Mouse (Mus musculus): ENCODE measurements at regions not wholly inside any gene's neighbourhood (a gene's known extent, or its start where the extent isn't known, plus 50 kb on each side); places are given as distances from the start of the nearest gene placed in this dataset.

DNA sequence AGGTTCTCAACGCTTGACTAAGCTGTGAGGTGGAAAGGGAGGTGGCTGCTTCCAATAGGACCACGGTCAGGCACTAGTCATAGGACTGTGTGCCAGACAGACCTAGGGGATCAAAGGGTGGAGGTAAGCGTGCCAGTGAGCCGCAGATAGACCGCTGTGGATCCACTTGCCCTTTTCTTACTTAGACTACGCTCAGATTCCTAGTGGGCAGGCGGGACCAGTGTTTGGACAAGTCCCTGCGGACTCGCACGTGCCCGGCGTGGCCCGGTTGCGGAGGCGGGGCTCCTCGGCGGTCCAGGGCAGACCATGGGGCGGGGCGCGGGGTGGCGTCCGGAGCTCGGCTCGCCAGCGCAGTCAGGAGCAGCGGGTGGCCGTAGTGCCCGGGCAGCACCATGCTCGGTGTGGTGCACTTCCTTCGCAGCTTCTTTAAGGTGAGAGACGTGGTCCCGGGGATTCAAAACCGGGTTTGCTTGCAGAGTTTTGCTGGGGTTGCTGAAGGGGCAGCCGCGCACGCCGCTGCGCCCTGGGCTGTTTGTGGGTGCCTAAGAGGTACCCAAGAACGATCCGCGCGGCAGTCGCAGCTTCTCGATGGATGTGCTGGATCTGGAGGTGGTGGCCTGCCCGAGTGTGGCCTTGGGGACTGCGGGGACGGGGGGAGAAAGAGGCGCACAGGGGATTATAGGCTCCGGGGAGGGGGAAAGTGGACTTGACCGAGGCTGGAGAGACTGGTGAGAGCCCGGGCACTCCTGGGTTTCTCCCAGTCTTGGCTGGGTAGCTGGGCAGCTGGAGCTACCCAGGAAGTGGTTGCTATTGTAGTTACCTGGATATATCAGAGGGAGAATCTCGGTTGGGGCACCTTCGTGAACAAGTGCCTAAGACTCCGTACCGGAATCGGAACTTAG is 98.6 kb downstream of the Amer3 start:
- H3K4me3 ChIP-seq (ENCODE audit: low read depth, low read length), result peak overlapping the region; percentile 50
- peak; percentile 81 for ATAC-seq
- peak overlapping the region; percentile 68 for H3K9ac ChIP-seq (ENCODE audit: low read depth, low read length)
- peak overlapping the region; percentile 96 for H3K4me2 ChIP-seq (ENCODE audit: low read length)
- H3K36me3 ChIP-seq (ENCODE audit: control insufficient read depth, insufficient read depth, low read length), result no peaks in the 10 kb centered on the region
- H3K4me1 ChIP-seq (ENCODE audit: control insufficient read depth, insufficient read depth, low read length), result peaks cover 16% of the 10 kb centered on the region
- WGBS, result under 1% methylated on average over 56 of the region's 56 CpGs
- no peaks in the 10 kb centered on the region for H3K9me3 ChIP-seq (replicated peaks; ENCODE audit: control insufficient read depth, low read length, poor library complexity, severe bottlenecking)
- peaks cover 13% of the 10 kb centered on the region for H3K27me3 ChIP-seq (ENCODE audit: control insufficient read depth, insufficient read depth, low read depth, low read length)
- 0 out of 2 replicates have a peak overlapping the region, but pooled peaks have one; percentile 25 for H3K27ac ChIP-seq (ENCODE audit: low read length)

DNA sequence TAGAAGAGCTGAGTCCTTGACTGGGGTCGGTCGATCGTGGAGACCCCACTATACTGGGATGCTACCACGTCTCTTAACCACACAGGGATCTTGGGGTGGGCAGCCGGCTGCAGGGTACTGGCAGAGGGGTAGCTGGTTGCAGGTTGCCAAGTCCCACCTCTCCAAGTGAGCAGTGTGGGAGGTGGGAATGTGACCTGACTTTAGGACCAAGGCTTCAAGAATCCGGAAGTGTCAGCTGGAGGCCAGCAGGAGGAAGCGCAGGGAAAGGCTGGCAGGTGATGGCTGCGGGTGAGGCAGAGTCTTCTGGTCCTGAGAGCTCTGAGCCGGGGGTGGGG is 99.2 kb downstream of the Amer3 start:
- peak; percentile 9; the same call in 1 of the 2 replicates for ATAC-seq

DNA sequence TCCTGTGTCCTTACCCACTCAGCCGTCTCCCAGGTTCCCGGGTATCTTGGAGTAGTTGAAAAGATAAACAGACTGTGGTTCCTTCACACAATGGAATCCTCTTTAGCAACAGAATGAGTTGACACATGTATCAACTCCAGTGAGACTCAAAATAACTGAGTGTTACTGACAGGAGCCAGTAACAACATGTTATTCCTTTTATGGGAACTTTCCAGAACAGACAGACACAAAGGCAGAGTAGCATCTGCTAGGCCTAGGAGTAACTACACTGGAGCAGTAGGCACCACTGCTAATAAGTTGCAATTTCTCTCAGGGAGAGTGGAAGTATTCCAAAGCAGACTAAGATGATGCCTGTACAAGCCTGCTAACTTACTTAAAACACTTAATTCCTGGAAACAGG is 107.1 kb downstream of the Amer3 start:
- H3K4me3 ChIP-seq (ENCODE audit: low read depth, low read length), result no peak overlapping the region
- H3K9me3 ChIP-seq (replicated peaks; ENCODE audit: control insufficient read depth, low read length, poor library complexity, severe bottlenecking), result peaks cover 4% of the 10 kb centered on the region; the same call in 1 of the 2 replicates
- no peak overlapping the region for H3K9ac ChIP-seq (ENCODE audit: low read depth, low read length)
- no peaks in the 10 kb centered on the region for H3K27me3 ChIP-seq (ENCODE audit: control insufficient read depth, insufficient read depth, low read depth, low read length)
- no peaks in the 10 kb centered on the region for H3K4me1 ChIP-seq (ENCODE audit: control insufficient read depth, insufficient read depth, low read length)
- no peak overlapping the region for H3K4me2 ChIP-seq (ENCODE audit: low read length)
- no peaks in the 10 kb centered on the region for H3K36me3 ChIP-seq (ENCODE audit: control insufficient read depth, insufficient read depth, low read length)
- 60% methylated on average over 2 of the region's 2 CpGs for WGBS
- H3K27ac ChIP-seq (ENCODE audit: low read length), result no peak overlapping the region
- ATAC-seq, result no peak

More for the DNA sequence above, 99.2 kb downstream of the Amer3 start:
- H3K27me3 ChIP-seq (ENCODE audit: control insufficient read depth, insufficient read depth, low read depth, low read length), result peaks cover 13% of the 10 kb centered on the region
- no peak overlapping the region for H3K27ac ChIP-seq (ENCODE audit: low read length)
- WGBS, result under 1% methylated on average over 8 of the region's 9 CpGs
- H3K9ac ChIP-seq (ENCODE audit: low read depth, low read length), result peak overlapping the region; percentile 68
- H3K9me3 ChIP-seq (replicated peaks; ENCODE audit: control insufficient read depth, low read length, poor library complexity, severe bottlenecking), result no peaks in the 10 kb centered on the region
- H3K4me1 ChIP-seq (ENCODE audit: control insufficient read depth, insufficient read depth, low read length), result peaks cover 16% of the 10 kb centered on the region
- H3K36me3 ChIP-seq (ENCODE audit: control insufficient read depth, insufficient read depth, low read length), result no peaks in the 10 kb centered on the region
- peak overlapping the region; percentile 96 for H3K4me2 ChIP-seq (ENCODE audit: low read length)
- peak overlapping the region; percentile 50 for H3K4me3 ChIP-seq (ENCODE audit: low read depth, low read length)

DNA sequence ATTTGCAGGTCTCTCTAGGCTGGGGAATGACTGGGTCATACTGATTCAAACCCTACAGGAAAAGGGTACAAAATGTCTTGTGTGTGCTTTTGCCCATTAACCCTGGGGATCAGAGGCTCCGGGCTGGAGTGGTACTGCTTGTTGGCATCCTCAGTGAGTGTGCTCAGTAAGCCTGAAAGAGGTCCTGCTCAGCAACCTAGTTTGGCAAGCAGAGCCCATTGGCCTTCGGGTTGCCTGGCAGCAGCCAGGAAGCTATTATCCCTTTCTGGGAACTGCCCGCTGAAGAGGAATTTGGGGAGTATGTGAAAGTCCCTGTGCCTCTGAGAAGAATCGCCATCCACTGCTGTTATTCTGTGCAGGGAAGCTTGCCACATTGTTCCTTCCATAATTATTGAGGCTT is 117.1 kb downstream of the Amer3 start:
- ATAC-seq, result peak; percentile 79; the same call in 1 of the 2 replicates
- H3K9me3 ChIP-seq (replicated peaks; ENCODE audit: control insufficient read depth, low read length, poor library complexity, severe bottlenecking), result no peaks in the 10 kb centered on the region
- no peak overlapping the region for H3K9ac ChIP-seq (ENCODE audit: low read depth, low read length)
- H3K4me1 ChIP-seq (ENCODE audit: control insufficient read depth, insufficient read depth, low read length), result no peaks in the 10 kb centered on the region; the same call in 1 of the 2 replicates
- H3K4me3 ChIP-seq (ENCODE audit: low read depth, low read length), result no peak overlapping the region
- H3K27ac ChIP-seq (ENCODE audit: low read length), result peak overlapping the region; percentile 47
- H3K36me3 ChIP-seq (ENCODE audit: control insufficient read depth, insufficient read depth, low read length), result no peaks in the 10 kb centered on the region
- no peaks in the 10 kb centered on the region for H3K27me3 ChIP-seq (ENCODE audit: control insufficient read depth, insufficient read depth, low read depth, low read length)
- WGBS, result 57% methylated on average over 4 of the region's 4 CpGs
- H3K4me2 ChIP-seq (ENCODE audit: low read length), result no peak overlapping the region

DNA sequence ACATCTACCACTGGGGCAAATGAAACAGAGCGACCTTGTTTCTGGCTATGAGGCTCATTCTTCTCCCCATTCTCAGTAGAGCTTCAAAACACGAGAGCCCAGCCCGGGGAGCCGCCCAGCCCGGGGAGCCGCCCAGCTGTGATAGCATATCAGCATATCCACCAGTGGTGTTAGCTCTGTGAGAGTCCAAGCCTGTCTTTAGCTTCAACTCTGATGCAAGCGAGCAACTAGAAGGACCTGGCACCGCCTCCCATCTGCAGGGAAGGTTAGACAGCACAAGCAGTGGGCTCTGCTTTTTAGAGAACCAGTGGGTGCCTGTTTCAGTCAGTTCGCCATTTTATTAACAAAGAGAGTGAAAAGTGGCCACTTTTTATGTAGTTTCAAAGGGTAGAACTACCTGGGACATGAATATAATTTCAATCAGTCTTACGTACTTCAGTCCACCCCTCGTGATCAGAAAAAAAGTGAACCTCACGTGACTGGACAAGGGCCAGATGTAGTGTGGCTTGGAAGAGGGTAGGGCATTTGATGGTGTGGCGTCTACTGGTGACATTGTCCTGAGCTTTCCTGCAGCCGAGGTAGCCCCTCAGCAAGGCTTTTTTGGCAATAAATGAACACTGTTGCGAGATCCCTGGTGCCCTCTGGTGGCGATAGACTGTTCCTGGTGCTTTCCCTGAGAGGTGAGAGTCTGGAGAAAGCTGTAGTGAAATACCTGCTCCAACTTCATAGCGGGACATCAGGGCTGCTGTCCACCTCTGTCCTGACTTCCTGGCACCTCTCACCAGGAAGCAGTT is 121.0 kb downstream of the Amer3 start:
- Histone ChIP-seq H3K4me2 (ENCODE audit: low read length) (peak overlapping the region; percentile 41; the same call in 1 of the 2 replicates), H3K4me3 (ENCODE audit: low read depth, low read length) (no peak overlapping the region), H3K36me3 (ENCODE audit: control insufficient read depth, insufficient read depth, low read length) (no peaks in the 10 kb centered on the region), H3K9me3 (replicated peaks; ENCODE audit: control insufficient read depth, low read length, poor library complexity, severe bottlenecking) (no peaks in the 10 kb centered on the region), H3K27me3 (ENCODE audit: control insufficient read depth, insufficient read depth, low read depth, low read length) (no peaks in the 10 kb centered on the region), H3K4me1 (ENCODE audit: control insufficient read depth, insufficient read depth, low read length) (no peaks in the 10 kb centered on the region; the same call in 1 of the 2 replicates), H3K9ac (ENCODE audit: low read depth, low read length) (no peak overlapping the region), H3K27ac (ENCODE audit: low read length) (0 out of 2 replicates have a peak overlapping the region, but pooled peaks have one; percentile 34)
- peak; percentile 74 for ATAC-seq
- 47% methylated on average over 17 of the region's 17 CpGs for WGBS

DNA sequence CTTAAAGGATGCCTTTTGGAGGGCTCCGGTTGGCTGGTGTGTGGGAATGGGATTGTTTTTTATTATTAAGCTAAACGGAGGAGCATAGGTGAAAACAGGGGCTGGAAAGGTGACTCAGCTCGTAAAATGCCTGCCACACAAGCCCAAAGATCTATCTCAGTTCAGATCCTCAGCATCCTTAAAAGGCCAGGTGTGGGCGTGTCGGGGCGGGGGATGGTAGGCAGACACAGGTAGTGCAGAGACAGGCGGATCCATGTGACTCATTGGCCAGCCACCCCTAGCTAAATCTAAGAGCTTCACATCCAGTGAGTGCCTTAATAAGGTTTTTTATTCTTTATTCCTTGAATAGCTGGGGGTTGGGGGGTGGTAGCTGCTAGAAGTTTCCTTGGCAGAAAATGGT is 122.0 kb downstream of the Amer3 start:
- no peak for ATAC-seq
- no peak overlapping the region for H3K27ac ChIP-seq (ENCODE audit: low read length)
- H3K4me1 ChIP-seq (ENCODE audit: control insufficient read depth, insufficient read depth, low read length), result no peaks in the 10 kb centered on the region; the same call in 1 of the 2 replicates
- no peaks in the 10 kb centered on the region for H3K36me3 ChIP-seq (ENCODE audit: control insufficient read depth, insufficient read depth, low read length)
- H3K9me3 ChIP-seq (replicated peaks; ENCODE audit: control insufficient read depth, low read length, poor library complexity, severe bottlenecking), result no peaks in the 10 kb centered on the region
- no peak overlapping the region for H3K9ac ChIP-seq (ENCODE audit: low read depth, low read length)
- 83% methylated on average over 7 of the region's 7 CpGs for WGBS
- H3K4me3 ChIP-seq (ENCODE audit: low read depth, low read length), result no peak overlapping the region
- H3K27me3 ChIP-seq (ENCODE audit: control insufficient read depth, insufficient read depth, low read depth, low read length), result no peaks in the 10 kb centered on the region
- no peak overlapping the region for H3K4me2 ChIP-seq (ENCODE audit: low read length)

DNA sequence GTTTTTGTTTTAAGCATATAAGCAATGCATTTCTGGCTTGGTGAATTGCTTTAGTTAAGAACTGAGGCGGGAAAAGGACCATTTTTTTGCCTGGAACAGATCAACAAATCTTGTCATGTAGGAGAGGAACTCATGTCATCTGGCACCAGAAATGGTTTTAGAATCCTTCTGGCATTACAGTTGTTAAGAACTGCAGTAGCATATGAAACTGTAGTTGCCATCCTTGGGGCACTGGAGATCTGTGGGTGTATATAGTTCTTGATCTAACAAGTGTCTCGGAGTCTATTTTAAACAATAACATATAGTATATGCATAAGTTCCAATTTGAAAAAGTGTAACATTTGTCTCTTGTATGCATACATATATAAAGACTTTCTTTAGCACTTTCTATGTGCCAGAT is 129.6 kb downstream of the Amer3 start:
- H3K27ac ChIP-seq (ENCODE audit: low read length), result no peak overlapping the region
- ATAC-seq, result no peak
- no peaks in the 10 kb centered on the region for H3K4me1 ChIP-seq (ENCODE audit: control insufficient read depth, insufficient read depth, low read length)
- H3K36me3 ChIP-seq (ENCODE audit: control insufficient read depth, insufficient read depth, low read length), result no peaks in the 10 kb centered on the region
- no peaks in the 10 kb centered on the region for H3K9me3 ChIP-seq (replicated peaks; ENCODE audit: control insufficient read depth, low read length, poor library complexity, severe bottlenecking)
- H3K4me3 ChIP-seq (ENCODE audit: low read depth, low read length), result no peak overlapping the region
- 89% methylated on average over 2 of the region's 2 CpGs for WGBS
- no peak overlapping the region for H3K4me2 ChIP-seq (ENCODE audit: low read length)
- no peaks in the 10 kb centered on the region for H3K27me3 ChIP-seq (ENCODE audit: control insufficient read depth, insufficient read depth, low read depth, low read length)
- H3K9ac ChIP-seq (ENCODE audit: low read depth, low read length), result no peak overlapping the region

DNA sequence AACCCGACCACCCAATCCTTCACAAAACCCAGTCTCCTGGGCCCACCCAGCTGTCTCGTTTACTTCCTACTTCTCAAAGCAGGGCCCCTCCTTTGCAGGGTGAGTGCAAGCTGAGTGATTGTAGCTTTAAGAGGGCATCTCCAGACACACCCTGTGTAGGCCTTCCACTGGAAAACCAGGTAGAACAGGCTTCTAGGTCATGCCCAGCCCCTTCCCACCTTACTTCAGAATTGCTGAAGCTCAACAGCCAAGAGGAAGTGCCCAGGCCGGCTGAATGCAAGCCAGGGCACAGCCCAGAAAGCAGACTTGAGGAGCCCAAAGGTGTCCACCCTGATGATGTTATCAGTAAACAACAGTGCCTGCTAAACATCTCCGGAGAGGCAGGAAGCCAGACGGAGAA is 120.2 kb downstream of the Fam168b start:
- H3K36me3 ChIP-seq (ENCODE audit: control insufficient read depth, insufficient read depth, low read length), result no peaks in the 10 kb centered on the region
- no peaks in the 10 kb centered on the region for H3K4me1 ChIP-seq (ENCODE audit: control insufficient read depth, insufficient read depth, low read length)
- no peak overlapping the region for H3K9ac ChIP-seq (ENCODE audit: low read depth, low read length)
- no peak overlapping the region for H3K4me3 ChIP-seq (ENCODE audit: low read depth, low read length)
- no peak overlapping the region for H3K4me2 ChIP-seq (ENCODE audit: low read length)
- no peaks in the 10 kb centered on the region for H3K9me3 ChIP-seq (replicated peaks; ENCODE audit: control insufficient read depth, low read length, poor library complexity, severe bottlenecking)
- 88% methylated on average over 5 of the region's 5 CpGs for WGBS
- ATAC-seq, result no peak
- no peak overlapping the region for H3K27ac ChIP-seq (ENCODE audit: low read length)
- no peaks in the 10 kb centered on the region for H3K27me3 ChIP-seq (ENCODE audit: control insufficient read depth, insufficient read depth, low read depth, low read length)

DNA sequence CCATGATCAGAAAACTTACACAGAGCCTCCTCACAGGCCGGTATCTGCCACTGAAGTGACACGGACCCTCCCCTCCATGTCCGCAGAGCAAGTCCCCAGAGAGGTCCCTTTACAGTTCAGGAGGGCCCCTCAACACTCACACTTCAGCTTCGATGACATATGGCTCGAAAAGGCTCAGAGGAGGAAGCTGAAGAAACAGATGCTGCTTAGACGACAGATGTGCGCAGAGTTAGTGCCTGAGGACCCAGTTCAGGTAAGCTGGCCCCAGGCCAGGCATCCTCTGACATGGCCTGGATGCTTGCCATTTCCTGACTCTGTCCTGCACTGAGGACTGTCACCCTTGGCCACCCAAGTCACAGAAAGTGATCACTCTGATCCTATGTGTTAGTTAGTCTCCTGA is 110.7 kb downstream of the Fam168b start:
- no peak overlapping the region for H3K27ac ChIP-seq (ENCODE audit: low read length)
- H3K9ac ChIP-seq (ENCODE audit: low read depth, low read length), result no peak overlapping the region
- no peak for ATAC-seq
- no peaks in the 10 kb centered on the region for H3K36me3 ChIP-seq (ENCODE audit: control insufficient read depth, insufficient read depth, low read length)
- H3K9me3 ChIP-seq (replicated peaks; ENCODE audit: control insufficient read depth, low read length, poor library complexity, severe bottlenecking), result no peaks in the 10 kb centered on the region
- 81% methylated on average over 7 of the region's 7 CpGs for WGBS
- H3K4me2 ChIP-seq (ENCODE audit: low read length), result no peak overlapping the region
- H3K4me3 ChIP-seq (ENCODE audit: low read depth, low read length), result no peak overlapping the region
- no peaks in the 10 kb centered on the region for H3K4me1 ChIP-seq (ENCODE audit: control insufficient read depth, insufficient read depth, low read length)
- H3K27me3 ChIP-seq (ENCODE audit: control insufficient read depth, insufficient read depth, low read depth, low read length), result no peaks in the 10 kb centered on the region

Measured in midbrain, embryonic 16.5 days (tissue).